Mouse (Mus musculus): ENCODE data around the gene Phldb2.

Phldb2 gene

DNA sequence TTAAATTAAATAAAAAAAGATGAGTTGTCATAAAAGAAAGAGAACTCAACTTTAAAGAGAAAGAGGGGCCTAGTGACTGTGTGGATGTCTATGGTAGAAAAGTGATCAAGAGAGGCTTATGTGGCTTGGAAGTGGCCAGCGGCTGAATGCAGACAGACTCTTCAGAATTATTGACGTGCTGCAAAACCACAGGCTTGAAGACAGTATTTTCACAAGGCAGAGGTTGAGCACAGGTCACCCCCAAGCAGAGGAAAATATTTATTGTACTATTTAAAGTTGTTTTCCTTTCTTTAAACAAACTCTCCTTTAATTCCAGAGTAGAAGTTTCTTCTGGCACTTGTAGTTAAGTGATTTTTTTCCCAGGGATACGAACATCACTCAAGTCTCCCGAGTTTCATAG, 63.8 kb downstream of the Phldb2 start:
- no peak for DNase-seq

DNA sequence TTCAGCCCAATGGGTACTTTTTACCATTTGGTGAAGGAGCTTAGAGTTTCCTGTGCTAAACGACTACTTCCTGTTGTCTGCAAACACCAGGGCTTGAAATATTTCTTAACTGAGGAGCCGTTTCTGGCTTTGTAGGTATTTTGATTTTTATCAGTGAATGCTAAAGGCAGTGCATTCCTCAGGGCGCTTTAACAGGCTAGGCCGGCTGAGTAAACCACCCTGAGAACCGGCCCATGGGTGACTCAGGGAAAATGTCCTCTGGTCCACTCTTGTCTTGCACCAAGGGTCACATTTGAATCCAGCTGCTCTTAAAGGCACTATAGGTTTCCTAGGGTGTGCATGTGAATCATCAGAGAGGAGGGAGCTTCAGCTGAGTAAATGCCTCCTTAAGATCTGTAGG, 66.8 kb downstream of the Phldb2 start:
- no peak for DNase-seq

DNA sequence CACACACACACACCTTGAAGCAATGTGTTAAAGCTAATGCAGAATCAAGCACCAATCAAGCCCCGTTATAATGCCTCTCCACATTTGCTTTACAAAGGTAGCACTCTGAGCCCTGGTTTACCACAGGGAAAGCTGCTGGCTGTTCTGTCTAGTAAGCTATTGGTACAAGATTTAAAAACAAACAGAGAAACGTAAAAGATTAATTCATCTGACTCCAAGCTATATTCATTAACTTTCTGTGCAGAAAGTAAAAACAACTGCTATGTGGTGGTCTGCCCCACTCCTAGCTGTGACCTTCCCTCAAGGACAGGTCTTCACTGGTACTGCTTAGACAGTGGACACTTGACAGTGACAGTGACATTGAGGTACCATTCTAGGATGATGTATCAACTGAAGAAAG, 69.2 kb downstream of the Phldb2 start:
- no peak for DNase-seq

DNA sequence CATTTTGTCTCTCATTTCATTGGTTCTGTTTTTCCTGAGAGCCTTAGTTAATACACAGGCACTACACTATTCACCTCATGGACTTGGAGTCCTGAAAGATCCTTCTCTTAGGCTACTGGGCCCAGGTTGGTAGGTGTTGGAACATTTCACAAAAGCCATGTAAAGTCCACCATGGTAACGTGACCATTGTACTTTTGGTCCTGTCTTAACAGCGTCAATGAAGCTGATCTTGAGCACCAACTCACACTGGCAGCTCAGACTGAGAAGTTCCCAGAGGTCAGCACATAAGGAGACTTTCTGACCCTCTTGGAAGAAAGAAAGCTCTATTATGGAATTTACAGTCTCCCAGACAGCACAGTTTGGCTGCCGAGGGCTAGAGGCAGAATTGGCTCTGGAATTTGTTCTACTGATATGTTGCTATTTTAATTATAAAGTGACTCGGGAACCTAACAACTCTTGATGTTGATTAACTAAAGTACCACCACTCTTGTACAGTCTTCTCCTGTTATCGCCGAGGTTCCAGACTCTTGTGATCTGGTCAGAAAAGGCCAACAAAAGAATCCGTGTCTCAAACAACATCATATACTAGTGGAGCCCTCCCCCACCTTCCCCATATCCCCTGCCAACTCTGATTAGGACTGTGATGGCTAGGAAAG, 72.1 kb downstream of the Phldb2 start:
- DNase-seq, result no peak

DNA sequence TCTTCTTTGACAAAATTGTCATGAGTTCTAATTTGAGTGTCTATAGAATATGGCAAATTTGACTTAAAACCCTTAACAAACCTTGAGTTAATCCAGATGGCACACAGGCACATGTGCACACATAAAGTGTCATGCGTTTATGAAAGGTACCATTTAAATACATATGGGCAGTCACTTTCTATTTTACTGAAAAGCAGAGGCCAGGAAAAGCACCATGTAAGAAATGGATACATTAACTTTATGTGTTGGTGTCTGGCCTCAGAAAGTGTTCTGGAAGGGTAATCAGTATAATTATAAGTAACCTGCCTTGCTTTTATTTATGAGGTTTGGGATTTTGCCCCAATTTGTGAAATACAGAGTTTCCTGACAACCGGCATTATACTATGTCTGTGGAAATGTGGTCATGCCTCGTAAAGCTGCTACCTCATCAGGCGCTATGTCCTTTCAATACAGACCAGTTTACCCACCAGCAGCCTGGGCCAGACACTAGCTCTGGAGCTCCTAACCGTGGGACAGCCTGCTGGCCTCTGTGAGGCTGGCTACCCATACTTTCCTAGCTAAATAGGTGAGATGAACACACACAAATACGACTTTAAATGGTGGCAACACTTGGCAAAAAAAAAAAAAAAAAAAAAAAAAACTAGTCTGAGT, 73.2 kb downstream of the Phldb2 start:
- no peak for DNase-seq

DNA sequence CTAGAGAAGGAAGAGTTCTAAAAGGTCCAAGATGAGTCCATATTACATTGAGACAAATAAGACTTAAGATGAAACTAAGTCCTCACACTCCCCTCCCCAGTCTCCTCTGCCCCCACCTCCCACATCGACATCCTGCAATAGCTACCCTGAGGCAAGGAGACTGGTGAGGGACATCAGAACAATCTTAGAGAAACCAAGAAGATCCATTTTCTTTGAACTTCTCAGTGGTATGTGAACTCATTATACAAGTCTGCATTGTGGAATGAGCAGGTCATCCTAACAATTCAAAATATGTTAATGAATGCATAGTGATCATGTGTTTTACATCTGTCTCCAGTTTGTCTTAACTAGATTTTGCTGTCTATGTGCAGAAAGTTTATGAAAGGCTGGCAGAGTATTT, 75.7 kb downstream of the Phldb2 start:
- DNase-seq, result no peak

DNA sequence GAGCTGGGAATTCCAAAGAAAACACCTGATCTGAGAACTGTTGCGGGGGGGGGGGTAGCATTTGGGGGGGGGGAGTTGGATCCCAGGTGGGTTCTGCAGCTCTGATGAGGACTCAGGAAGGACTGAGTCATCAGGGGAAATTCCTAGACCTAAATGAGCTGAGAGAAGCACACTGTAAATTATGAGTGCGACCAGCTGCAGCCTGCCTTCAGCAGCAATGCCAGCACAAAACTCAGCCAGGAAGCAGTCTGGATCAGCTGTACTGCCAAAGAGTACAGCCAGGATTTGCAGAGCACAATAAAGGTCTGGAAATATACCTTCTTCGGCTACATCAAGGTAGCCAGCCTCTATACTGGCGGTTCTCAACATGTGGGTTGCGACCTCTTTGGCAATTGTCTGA, 76.2 kb downstream of the Phldb2 start:
- no peak for DNase-seq

DNA sequence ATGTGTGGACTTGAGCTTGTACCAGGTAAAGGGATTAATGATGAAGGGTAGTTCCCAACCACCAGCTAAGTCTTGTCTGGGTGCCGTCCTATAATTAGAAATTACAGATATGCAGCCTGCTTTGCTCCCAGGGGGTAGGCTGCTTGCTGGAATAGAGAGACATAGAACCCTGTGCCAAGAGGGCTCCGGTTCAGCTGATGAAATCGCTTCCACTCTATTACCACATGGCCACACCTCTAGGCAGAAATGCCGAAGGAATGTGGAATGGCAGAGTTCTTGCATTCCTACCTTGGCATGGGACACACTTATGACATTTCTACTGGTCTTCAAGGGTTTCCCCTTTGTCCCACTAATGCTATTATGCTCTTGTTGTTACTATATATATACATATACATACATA, 80.0 kb downstream of the Phldb2 start:
- DNase-seq, result no peak

DNA sequence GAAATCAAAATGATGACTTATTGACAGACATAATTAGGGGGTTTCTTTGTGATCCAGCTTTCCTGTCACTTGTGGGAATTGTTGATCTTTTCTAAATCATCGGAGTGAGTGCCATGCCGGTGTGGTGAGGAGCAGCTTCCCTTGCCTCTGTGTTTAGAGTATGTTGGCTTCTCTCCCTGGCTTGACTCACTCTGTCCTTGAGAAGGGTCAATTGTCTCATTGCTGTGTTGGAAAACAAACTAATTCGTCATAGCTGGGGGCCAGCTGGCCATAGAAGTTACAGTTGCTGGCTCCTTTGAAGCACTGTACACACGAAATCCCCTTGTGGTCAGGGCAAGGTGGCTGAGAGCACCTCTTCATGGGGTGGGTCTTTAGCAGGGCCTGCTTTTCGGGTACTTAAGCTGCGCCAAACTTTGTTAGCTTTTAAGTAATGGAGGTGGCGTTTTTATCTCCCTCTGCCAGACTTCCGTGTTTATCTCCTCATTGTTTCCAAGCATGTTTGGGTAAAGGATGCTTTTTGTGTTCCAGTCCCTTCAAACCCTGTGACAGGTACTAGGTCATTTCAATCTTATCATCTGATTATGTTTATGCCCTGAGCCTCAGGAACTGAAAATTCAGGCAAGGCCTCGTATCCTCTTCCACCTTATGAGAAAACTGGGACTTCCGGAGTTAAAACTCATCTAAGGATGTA, 82.0 kb downstream of the Phldb2 start:
- no peak for DNase-seq

DNA sequence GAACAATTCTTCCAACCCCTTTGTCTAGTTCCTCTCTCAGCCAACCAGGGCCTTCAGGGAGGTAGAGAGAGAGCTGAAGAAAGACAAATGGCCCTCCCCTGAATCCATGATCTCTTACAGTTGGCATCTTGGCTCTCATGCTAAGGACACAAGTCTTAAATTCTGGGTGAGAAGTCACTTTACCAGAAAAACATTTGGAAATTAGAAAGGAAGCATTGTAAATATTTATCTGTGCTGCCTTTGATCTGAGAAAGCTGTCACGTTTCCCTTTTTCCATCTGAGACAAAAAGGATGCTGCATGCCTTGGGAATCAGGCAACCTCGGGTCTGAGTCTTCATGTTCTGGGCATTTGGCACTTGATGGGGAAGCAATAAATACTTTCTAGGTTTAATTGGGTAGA, 82.7 kb downstream of the Phldb2 start:
- DNase-seq, result no peak

DNA sequence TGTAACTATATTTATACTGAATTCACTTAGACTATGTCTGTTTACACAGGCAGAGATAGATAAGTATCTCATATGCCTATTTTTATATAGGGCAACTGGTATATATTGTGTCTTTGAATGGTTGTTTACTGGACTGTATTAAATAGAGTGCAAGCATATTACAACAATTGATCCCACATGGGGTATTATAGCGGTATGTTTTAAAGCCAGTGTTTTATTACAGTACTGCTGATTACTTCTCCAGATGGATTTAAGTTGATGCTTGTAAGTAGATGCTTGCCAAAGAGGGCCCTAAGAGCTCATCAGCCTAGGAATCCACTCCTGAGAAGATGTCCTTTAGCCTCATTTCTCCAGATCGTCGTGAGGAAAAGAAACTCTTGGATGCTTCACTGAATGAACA, 84.4 kb downstream of the Phldb2 start:
- DNase-seq, result no peak

DNA sequence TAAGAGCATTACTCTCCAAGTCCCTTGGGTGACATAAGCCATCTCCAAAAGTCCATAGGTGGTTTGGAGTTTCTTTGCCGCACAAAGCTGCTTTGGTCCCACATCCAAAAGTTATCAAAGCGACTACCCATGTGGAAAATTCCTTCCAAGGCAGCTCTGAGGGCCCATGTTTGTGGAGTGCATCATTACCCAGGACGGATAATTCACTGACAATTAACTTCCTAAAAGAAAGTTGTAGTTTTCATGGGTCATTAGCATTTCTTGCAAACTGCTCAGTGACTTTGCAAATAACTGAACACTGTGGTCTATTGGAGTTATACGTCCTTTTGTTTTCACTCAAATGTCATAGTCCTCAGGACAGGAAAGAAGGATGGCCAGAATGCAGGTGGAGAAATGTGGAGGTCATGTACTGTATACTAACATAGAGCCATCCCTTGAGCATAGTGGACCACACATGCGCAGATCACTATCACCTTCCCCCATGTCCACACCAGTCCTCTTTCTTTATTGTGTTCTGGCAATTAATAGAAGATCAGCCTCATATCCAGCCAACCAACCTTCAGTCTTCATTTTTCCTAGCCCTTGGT, 96.0 kb downstream of the Phldb2 start:
- no peak for DNase-seq

DNA sequence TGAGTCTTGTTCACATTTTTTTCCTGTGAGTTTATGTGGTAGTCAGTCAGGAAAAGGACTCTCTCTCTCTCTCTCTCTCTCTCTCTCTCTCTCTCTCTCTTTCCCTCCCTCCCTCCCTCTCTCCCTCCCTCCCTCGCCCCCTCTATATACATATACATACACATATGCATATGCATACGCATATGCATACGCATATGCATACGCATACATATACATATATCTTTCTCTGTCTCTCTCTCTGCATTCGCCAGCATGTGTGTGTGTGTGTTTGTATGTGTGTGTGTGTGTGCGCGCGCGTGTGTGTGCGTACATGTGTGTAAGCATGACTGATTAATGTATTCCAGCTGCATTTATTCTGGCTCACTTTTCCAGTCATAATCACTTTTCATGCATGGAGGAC, 98.9 kb downstream of the Phldb2 start:
- DNase-seq, result no peak

DNA sequence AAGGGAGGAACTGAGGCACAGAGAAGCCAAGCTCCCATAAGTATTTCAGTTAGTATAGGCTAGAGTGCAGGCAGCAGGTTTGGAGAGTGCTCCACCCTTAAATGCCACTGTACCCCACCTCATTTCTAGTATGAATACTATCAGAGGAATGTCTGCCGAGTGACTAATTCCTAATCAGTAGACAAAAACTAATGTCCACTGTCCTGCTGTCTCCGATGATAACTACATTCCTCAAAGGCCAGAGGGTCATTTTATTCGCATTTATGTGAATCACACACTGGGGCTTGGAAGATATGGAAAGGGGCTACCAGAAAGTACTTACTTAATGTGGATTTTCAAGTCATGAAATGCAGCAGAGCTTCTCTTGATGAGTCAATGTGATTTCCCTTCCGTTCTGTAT, 104.4 kb downstream of the Phldb2 start:
- no peak for DNase-seq

DNA sequence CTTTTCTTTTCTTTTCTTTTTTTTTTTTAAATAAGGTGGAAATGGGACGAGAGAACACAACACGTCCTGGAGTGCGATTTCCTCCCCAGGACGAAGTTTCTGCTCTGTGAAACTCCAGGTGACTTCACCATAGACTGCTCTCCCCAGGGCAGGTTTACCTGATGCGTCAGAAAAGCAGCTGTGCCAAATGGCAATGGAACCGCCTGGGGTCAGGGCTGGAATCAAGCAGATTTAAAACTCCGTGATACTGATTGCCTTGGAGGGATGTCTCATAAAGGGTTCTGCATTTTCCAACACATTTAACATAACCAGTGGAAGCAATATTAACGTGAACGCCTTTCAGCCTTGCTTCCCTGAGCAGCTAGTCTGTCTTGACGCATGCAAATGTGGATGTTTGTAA, 108.5 kb downstream of the Phldb2 start:
- DNase-seq, result no peak

DNA sequence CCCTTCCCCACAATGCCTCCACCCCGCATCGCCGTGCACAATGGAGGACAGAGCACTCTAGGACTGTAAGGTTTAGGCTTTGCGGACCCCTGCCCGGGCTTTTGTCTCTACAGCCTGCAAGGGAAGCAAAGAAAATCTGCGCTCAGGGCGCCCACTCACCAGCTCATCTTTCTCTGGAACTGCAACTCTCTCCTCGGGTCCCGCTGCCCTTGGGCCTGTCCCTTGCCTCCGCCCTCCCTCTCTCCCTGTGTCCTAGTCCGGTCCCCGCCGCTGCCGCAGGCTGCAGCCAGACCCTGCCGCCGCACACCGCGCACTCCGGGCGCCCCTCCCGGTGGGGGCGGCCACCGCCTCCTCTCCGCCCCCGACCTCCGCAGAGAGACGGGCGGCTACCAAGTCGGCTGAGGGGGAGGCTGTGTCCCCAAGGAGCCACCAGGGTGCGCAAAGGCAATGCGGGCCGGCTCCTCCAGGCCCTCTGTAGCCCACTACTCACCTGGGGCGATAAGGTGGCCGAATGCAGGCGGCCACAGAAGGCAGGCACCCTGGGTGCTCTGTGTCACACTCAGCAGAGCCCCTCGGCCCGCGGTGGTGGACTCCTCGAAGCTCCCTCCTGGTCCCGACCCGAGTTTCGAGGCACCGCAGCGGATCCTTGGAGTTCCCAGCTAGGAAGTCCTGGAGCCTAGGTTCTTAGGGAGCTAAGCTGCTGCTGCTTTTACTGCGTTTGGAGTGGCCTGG, 109.2 kb downstream of the Phldb2 start:
- DNase-seq, result peak; percentile 77

DNA sequence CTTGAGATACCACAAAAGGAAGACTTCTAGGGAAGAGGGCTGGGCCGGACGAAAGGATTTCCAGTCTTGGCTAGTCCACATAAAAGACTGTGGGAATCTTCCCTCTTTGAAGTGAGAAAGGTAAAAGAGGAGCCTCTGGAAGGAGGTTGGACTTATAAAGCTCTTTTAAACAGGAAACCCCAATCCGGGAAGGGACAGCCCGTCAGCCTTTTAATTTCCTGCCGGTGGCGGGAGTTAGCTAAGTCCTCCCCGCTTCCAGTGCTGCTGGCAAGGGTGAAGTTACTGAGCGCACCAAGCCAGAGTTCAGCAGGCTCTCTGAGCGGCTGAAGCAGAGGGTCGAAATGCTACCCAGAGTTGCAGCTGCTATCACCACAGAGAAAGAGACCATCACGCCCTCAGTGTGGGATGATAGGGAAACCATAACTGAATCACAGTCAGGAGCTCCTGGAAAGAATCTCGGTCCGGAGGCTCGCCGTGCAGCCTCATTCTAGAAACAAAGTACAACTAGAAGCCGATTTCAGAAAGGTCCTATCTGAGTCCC, 110.0 kb downstream of the Phldb2 start:
- peak; percentile 7 for DNase-seq

DNA sequence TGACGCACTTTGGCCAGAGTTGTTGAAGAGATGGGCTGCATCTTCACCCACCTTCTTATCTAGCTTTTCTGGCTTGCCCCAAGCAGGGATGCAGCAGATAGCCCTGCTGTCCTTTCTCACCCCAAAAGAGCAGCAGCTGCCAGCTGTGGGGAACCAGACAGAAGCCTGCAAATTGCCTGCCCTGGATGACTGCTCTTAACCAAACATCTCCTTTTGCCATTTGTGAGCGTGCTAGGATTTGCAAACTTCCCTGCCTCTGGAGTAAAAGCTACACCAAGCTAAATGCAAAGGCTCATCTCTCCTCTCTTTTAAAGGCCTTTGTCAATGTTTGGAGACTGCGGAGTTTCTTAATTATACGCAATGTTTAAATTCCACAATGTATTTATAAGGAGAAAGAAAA, 111.0 kb downstream of the Phldb2 start:
- DNase-seq, result no peak

DNA sequence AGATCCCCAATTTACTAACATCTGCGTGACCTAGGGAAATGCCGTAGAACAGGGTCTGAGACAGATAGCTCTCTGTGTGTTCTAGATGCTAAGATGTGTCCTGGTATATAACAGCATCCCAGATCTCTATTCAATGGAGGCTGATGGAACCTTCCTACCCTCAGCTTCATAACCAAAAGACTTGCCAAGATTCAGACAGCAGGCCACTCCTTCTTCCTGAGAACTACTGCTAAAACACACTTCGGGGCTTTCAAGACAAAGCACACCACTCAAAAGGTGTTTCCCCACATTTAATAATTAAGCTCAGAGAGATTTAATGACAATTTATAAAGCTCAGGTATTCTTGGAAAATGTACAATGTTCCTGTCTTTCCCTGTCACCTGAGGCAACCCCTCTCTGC, 111.6 kb downstream of the Phldb2 start:
- no peak for DNase-seq

DNA sequence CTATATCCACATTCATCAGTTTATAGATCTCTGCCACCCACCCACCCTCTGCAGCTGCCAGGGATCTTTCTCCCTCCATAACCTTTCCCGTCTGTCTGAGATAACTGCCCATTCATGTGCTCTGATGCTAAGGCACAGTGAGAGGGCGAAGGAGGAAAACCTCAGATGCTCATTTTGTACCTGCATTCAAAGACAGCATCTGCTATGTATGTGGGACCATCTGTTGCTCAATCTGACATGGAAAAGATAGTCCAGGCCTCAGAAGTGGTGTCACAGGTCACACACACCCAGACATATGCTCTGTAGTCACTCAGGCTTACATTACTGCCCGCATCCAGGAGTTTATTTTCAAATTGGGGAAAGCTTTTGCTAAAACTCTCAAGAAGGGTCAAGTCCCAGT, 112.4 kb downstream of the Phldb2 start:
- no peak for DNase-seq

DNA sequence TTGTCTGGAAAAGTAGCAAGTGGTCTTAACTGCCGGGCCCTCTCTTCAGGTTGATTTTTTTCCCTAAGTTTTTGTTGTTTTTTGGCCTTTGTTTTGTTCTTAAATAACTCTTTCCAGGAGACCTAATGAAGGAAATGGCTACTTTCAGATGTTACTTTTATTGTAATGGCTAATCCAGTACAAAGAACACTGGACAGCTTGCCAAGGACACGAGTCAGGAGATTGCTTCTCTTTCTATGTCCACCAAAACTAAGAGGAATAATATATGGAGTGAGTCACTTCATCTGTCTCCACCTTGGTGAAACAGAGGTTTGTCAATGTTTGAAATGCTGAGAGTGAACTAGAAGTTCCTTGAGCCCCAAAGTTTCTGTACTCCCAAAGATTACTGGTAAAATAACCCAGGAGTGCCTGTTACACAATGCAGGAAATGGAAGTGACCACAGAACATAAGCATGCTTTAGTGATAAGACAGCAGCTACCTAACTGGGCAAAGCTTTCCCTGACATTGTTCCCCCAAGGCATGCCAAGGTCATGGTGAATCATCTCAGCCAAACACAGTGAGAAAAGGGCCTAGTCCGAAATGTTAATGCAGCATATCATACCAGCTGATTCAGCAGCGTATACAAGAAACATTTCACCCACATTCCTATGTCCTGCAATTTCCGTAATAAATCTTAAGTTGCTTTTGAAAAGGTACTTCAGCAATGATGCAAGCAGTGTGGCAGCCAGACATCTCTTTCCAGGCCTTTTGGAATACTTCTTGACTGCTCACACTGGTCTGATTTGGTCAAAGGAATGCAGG, 115.7 kb downstream of the Phldb2 start:
- no peak for DNase-seq

DNA sequence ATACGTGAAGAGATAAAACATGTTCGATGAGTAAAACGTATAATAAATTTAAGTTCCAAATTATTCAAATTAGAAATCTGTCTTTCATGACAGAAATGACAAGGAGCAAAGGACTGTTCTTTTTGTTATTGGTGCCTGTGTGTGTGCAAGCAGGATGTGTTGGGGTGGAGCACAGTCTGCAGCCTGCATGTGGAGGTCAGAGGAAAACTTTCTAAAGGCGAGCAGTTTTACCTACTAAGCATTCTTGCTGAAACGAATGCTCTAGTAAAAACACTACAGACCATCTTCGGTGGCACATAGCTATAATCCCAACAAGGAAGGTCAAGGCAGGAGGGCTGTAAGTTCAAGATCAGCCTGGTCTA, 120.7 kb downstream of the Phldb2 start:
- no peak for DNase-seq

Measured in thymus, postnatal 4 days (tissue).